Mouse (Mus musculus) liver, adult 2 months (tissue): ENCODE measurements at regions not wholly inside any gene's neighbourhood (a gene's known extent, or its start where the extent isn't known, plus 50 kb on each side); places are given as distances from the start of the nearest gene placed in this dataset.
A peak's percentile ranks its signal among the peaks of the same experiment; 100 is the strongest.

Experiments
- DNase-seq: peaks from one replicate; pipeline ENCODE4 v3.0.0-alpha.2; 2011; ENCODE audit warnings: low read depth, low spot score; ENCODE audit errors: extremely low read depth
- H3K27ac ChIP-seq: fragments of 200-500 bp; replicated peaks from 2 replicates; pipeline ENCODE4 v1.5.1; 2012; ENCODE audit warnings: low read depth, mild to moderate bottlenecking, control low read depth, inconsistent platforms, low read length; ENCODE audit not compliant: insufficient read depth
- H3K27me3 ChIP-seq: fragments of 200-500 bp; 2 replicates; pipeline ENCODE4 v1.6.1; 2012; ENCODE audit warnings: mild to moderate bottlenecking, moderate library complexity, low read length, inconsistent platforms; ENCODE audit not compliant: control insufficient read depth, insufficient read depth
- H3K36me3 ChIP-seq: fragments of 200-500 bp; 2 replicates; pipeline ENCODE4 v1.6.1; 2012; ENCODE audit warnings: low read length, inconsistent platforms; ENCODE audit not compliant: control insufficient read depth, insufficient read depth
- H3K4me1 ChIP-seq: fragments of 200-500 bp; 2 replicates; pipeline ENCODE4 v1.6.1; 2011; ENCODE audit warnings: low read length; ENCODE audit not compliant: control insufficient read depth, insufficient read depth
- H3K4me3 ChIP-seq: fragments of 200-500 bp; 2 replicates; pipeline ENCODE4 v1.5.1; 2011; ENCODE audit warnings: low read depth, mild to moderate bottlenecking, control low read depth, low read length, moderate library complexity; ENCODE audit not compliant: insufficient read depth
- H3K79me2 ChIP-seq: fragments of 200-500 bp; 2 replicates; pipeline ENCODE4 v1.6.1; 2012; ENCODE audit warnings: inconsistent platforms, mild to moderate bottlenecking, low read length, moderate library complexity; ENCODE audit not compliant: control insufficient read depth, insufficient read depth
- H3K9ac ChIP-seq: fragments of 200-500 bp; 2 replicates; pipeline ENCODE4 v1.6.1; 2012; ENCODE audit warnings: low read depth, mild to moderate bottlenecking, control low read depth, inconsistent platforms, low read length
- CTCF ChIP-seq: fragments of 200-500 bp; IDR thresholded peaks from 2 replicates; pipeline ENCODE4 v1.5.1; 2011; ENCODE audit warnings: low read depth, low read length, control low read depth
- POLR2A ChIP-seq: fragments of 200-500 bp; IDR thresholded peaks from 2 replicates; pipeline ENCODE4 v1.6.1; 2011; ENCODE audit warnings: low read length, control low read depth; ENCODE audit not compliant: insufficient read depth; ENCODE audit errors: extremely low read depth
- WGBS: fragments of 180-500 bp; shearing (Covaris S2); methylation state at CpG from one replicate; pipeline ENCODE4 v1.1.7; 2018; 5-methylcytosine and 5-hydroxymethylcytosine counted together

DNA sequence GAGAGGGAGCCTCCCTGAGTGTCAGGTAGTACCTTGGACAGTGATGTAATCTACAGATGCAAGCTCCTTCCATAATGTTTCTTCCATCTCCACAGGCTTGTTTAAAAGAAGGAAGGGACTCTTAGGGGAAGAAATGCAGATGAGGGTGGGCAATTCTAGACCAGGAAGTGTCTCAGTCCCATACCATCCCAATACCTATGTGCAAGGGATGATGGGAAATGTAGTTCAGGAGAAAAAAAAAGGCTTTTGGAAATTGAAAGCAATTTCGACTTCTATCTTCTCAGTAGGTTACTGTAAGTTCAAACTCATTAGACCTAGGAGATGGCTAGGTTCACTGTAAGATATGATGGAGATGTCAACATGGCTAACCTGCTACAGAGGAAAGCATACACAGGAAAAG lies 68.3 kb downstream of the Cd83 start:
- WGBS, result 63% methylated on average over 1 of the region's 1 CpGs
- TF ChIP-seq POLR2A (no peak), CTCF (no peak)
- Histone ChIP-seq H3K27ac (no peak overlapping the region), H3K4me1 (no peaks in the 10 kb centered on the region), H3K36me3 (no peaks in the 10 kb centered on the region), H3K79me2 (no peaks in the 10 kb centered on the region), H3K9ac (no peak overlapping the region), H3K27me3 (no peaks in the 10 kb centered on the region), H3K4me3 (no peak overlapping the region)
- no peak for DNase-seq

DNA sequence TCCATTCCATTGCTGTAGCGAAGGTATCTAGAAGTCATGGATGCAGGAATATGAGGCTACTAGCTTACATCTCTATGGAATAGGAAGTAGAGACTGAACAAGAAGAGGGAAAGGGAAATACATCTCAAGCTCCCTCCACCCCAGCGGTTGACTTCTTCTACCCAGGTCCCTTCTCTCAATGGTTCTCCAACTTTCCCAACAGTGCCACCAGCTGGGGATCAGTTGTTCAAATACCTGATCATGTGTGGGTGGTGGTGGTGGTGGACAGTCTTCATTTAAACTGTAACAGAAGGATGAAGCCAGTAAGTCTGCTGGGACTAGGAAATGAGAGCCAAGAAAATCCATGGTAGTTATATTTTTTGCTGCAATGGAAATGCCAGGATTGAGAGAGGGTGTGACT lies 70.4 kb downstream of the Cd83 start:
- 96% methylated on average over 2 of the region's 2 CpGs for WGBS
- TF ChIP-seq POLR2A (no peak), CTCF (no peak)
- H3K9ac ChIP-seq, result no peak overlapping the region
- H3K4me3 ChIP-seq, result no peak overlapping the region
- DNase-seq, result no peak
- no peak overlapping the region for H3K27ac ChIP-seq
- H3K36me3 ChIP-seq, result no peaks in the 10 kb centered on the region
- no peaks in the 10 kb centered on the region for H3K27me3 ChIP-seq
- H3K79me2 ChIP-seq, result no peaks in the 10 kb centered on the region
- H3K4me1 ChIP-seq, result no peaks in the 10 kb centered on the region

DNA sequence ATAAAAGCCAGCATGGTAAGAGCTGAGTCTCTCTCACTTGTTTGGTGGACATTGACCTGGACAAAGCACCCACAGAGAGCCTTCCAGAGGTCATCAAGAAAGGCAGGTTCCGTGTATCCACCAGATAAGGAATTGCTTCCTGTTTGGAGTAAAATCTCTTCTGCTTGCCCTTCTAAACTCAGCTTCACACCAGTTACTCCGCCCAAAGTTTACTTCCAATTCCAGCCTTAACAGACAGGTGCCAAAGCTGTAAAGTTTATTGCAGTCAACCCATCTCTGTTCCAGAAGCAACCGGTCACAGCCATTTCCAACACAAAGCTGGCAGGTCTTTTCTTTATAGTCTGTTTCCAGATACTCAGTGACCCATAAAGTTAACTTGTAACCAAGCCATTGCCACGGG lies 76.4 kb downstream of the Cd83 start:
- WGBS, result 6% methylated on average over 4 of the region's 4 CpGs
- H3K36me3 ChIP-seq, result no peaks in the 10 kb centered on the region
- peak overlapping the region; percentile 42 for H3K27ac ChIP-seq
- DNase-seq, result peak; percentile 93
- no peaks in the 10 kb centered on the region for H3K27me3 ChIP-seq
- H3K4me1 ChIP-seq, result peaks cover 13% of the 10 kb centered on the region
- TF ChIP-seq POLR2A, result no peak
- TF ChIP-seq CTCF, result no peak
- no peak overlapping the region for H3K4me3 ChIP-seq
- no peaks in the 10 kb centered on the region for H3K79me2 ChIP-seq
- H3K9ac ChIP-seq, result no peak overlapping the region

DNA sequence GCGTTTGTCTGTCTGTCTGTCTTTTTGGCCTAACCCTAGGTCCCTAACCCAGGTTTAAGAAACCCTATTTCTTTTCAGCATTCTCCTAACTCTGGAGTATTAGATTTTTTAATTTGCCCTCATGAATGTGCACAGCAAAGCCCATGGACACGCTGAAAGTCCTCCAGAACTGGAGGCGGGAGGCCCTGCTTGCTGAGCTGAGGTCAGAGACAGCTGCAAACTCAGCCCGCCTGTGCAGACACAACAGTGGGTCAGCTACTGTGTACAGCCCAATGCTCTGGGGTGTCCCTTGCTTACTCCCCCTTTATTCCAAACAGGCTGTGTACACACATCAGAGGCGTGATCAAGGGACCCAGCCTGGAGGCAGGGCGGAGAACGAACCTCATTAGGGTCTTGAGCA lies 76.8 kb downstream of the Cd83 start:
- 37% methylated on average over 7 of the region's 7 CpGs for WGBS
- H3K79me2 ChIP-seq, result no peaks in the 10 kb centered on the region
- no peaks in the 10 kb centered on the region for H3K36me3 ChIP-seq
- peaks cover 13% of the 10 kb centered on the region for H3K4me1 ChIP-seq
- H3K4me3 ChIP-seq, result no peak overlapping the region
- peak overlapping the region; percentile 42 for H3K27ac ChIP-seq
- H3K27me3 ChIP-seq, result no peaks in the 10 kb centered on the region
- H3K9ac ChIP-seq, result 0 out of 2 replicates have a peak overlapping the region, but pooled peaks have one; percentile 14
- no peak for TF ChIP-seq POLR2A
- TF ChIP-seq CTCF, result no peak
- DNase-seq, result no peak

DNA sequence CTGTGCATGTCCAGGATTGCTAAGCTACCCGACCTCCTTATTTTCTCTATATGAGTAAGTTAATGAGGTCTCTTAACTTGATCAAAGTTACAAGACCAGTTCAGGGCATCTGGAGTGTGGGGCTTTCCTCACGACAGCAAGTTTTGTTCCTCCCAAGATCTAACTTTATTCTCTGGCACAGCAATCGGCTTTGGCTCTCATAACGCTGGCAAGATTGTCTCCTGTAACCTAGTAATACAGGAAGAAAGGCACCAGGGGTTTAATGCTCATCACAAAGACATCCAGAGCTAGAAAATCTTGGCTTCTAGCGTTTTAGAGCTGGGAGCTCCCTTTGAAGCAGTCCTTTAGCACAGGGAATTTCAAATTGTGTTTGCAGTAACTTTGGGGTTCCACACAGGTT lies 77.5 kb downstream of the Cd83 start:
- no peaks in the 10 kb centered on the region for H3K36me3 ChIP-seq
- H3K9ac ChIP-seq, result no peak overlapping the region
- no peak for DNase-seq
- TF ChIP-seq POLR2A (no peak), CTCF (no peak)
- WGBS, result 86% methylated on average over 5 of the region's 5 CpGs
- no peak overlapping the region for H3K4me3 ChIP-seq
- H3K4me1 ChIP-seq, result peaks cover 13% of the 10 kb centered on the region
- no peak overlapping the region for H3K27ac ChIP-seq
- H3K27me3 ChIP-seq, result no peaks in the 10 kb centered on the region
- no peaks in the 10 kb centered on the region for H3K79me2 ChIP-seq

DNA sequence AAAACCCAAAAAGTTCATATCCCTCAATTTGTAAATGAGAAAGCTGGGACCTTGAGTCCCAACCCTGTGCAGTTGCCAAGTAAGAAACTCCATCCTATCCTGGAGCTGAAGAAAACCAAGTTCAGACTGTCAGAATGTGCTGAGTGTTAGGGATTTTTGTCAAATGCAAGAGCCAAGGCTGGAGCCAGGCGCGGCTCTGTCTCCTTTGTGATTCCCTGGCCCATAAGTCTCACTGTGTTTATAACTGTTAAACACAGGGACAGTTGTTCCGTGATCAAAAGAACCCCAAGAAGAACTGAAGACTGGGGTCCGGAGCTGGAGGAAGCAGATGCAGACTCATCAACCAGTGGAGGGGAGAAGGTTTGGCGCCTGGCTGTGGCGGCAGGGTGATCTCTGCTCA lies 78.0 kb downstream of the Cd83 start:
- peaks cover 13% of the 10 kb centered on the region for H3K4me1 ChIP-seq
- H3K79me2 ChIP-seq, result no peaks in the 10 kb centered on the region
- no peak overlapping the region for H3K27ac ChIP-seq
- no peaks in the 10 kb centered on the region for H3K27me3 ChIP-seq
- no peak for DNase-seq
- TF ChIP-seq CTCF (no peak), POLR2A (no peak)
- 93% methylated on average over 6 of the region's 6 CpGs for whole genome bisulfite sequencing
- no peak overlapping the region for H3K4me3 ChIP-seq
- H3K36me3 ChIP-seq, result no peaks in the 10 kb centered on the region
- H3K9ac ChIP-seq, result no peak overlapping the region
